Mouse (Mus musculus): ENCODE data around the gene Zfp526. TPM values are rescaled to one million over a fixed set of nuclear protein-coding genes. Genes with fewer than 3 reads are reported as not detected.

Gene Zfp526
- total RNA-seq (2015) = 7.2 and 7.6 TPM in 2 replicates
- total RNA-seq (2017) = 7.5 and 7.6 TPM in 2 replicates

- ATAC-seq (replicated peaks; ENCODE audit: poor library complexity) = peak; percentile 61
Observed at GRCm38 (mm10) chr7:25221102-25221883, at the start of gene Zfp526. TSS of gene Zfp526 (plus strand) at chr7:25221425.

- no peak for ATAC-seq (replicated peaks; ENCODE audit: poor library complexity)
Observed at GRCm38 (mm10) chr7:25172669-25173068, 48.6 kb upstream of the Zfp526 start.

GRCm38 (mm10) chr7:25174343-25174742 lies 46.9 kb upstream of the Zfp526 start:
- ATAC-seq (replicated peaks; ENCODE audit: poor library complexity) = no peak

DNA sequence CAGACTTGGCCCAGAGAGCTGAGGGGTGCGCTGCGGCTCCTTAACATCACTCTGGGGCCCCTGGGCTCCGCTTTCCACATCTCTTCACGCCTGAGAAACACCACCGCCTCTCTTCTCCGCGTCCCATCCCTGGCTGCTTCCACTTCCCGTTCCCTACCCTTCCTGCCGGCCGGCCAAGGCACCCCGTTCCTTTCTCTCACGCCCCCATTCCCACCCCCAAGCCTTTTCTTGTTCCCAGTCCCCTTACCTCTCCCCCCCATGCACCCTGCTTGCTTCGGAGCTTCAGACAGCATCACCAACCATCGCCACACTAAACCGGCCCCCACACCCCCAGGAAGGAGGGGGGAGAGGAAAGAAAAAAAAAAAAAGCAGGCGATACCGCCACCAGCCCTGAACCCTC lies 42.9 kb upstream of the Zfp526 start:
- ATAC-seq (replicated peaks; ENCODE audit: poor library complexity) = no peak

DNA sequence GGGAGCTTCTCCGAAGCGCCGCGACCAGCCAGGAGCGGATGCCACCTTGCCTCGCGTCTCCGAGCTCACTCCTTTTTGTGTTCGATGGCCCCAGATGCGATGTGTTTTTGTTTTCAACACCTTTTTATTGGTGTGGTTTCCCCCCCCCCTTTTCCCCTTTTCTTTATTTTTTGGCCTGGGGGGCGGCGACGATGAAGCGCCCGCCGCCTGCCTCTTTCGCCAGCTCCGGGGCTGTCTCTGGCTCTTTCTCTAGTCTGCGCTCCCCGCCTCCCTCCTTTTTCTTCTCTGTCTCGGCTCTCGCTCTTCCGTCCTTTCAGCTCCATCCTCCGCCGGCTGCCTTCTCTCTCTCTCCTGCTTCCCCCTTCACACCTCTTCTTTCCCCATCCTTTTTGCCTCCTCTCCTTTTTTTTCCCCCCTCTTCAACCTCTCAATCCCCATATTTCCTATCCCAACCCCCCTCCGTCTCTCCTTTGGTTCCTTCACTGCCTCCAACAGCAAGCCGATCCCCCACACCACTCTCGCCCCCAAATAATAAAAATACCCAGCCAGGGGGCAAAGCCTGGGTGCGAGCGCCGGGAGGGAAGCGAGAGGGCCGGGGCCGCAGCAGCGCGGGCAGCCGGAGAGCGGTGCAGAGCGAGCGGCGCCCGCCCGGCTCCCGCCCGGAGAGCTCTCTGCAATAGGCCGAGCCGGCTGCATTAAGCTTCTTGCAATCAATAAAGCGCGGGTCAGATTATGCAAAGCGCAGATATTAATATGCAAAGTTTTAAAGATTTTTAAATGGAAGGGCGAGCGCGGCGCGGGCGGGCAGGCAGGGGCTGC lies 42.2 kb upstream of the Zfp526 start:
- ATAC-seq (replicated peaks; ENCODE audit: poor library complexity) = 0 out of 2 replicates have a peak, but pooled peaks have one; percentile 2

DNA sequence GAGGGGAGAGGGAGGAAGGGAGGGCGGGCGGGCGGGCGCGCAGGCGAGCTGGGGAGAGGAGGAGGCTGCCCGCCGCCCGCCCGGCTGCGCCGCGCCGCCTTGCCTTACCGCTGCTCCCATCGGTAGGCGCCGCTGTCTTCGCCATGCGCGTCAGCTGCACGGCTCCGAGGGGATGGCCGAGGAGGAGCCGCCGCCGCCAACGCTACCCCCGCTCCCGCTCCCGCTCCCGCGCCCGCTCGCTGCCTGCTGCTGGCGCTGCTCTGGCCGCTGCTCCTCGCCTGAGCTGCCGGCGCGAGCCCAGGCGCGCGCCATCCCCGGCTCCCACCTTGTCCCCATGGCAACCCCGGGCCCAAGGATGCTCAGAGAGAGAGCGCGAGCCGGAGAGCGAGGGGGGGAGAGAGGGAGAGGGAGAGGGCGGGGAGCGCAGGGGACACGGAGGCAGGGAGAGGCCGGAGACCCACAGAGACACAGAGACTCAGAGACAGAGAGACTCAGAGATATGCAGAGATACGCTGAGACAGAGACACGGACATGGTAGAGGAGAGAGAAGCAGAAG lies 41.5 kb upstream of the Zfp526 start, which contains the start of gene Pou2f2:
Gene Pou2f2 (minus strand): TSS at position 121 of the 556 bp plus-strand sequence.
- ATAC-seq (replicated peaks; ENCODE audit: poor library complexity) = peak; percentile 70

GRCm38 (mm10) chr7:25180512-25180911 lies 40.7 kb upstream of the Zfp526 start:
- ATAC-seq (replicated peaks; ENCODE audit: poor library complexity) = no peak

DNA sequence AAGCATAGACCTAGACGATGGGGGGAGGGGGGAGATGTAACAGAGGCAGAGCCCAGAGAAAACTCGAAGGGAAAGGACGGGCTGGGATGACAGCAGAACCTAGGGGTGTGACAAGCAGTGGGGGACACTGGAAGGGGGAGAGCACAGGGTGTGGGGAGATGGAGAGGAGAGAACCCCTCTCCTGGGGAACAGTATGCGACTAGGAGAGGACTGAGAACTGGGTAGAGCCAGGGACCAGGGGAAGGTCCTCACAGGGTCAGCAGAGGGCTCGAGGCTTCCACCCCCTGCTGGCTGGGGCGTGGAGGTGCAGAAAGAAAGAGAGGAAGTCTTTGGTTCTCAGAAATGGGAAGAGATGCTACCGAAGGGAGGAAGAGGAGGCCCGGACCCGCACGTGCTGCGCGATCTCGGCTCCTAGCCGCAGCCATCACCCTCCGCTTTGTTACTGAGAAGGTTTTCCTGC lies 39.9 kb upstream of the Zfp526 start:
- ATAC-seq (replicated peaks; ENCODE audit: poor library complexity) = peak; percentile 91

- ATAC-seq (replicated peaks; ENCODE audit: poor library complexity) = peak; percentile 12
Observed at GRCm38 (mm10) chr7:25181814-25182213, 39.4 kb upstream of the Zfp526 start.

DNA sequence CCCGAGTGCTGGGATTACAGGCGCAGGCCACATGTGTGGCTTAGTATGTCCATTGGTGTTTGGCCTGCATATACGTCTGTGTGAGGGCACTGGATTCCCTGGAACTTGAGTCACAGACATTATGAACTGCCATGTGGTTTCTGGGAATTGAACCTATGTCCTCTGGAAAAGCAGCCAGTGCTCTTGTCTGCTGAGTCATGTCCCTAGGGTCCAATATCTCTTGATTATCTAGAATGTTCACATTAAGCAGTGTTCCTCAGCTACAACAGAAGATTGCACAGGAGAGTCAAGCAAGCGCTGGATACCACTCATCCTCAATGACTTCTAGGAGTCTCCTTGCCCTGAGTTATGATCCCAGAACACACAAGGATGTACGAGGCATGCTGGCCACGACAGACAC lies 37.1 kb upstream of the Zfp526 start:
- no peak for ATAC-seq (replicated peaks; ENCODE audit: poor library complexity)

DNA sequence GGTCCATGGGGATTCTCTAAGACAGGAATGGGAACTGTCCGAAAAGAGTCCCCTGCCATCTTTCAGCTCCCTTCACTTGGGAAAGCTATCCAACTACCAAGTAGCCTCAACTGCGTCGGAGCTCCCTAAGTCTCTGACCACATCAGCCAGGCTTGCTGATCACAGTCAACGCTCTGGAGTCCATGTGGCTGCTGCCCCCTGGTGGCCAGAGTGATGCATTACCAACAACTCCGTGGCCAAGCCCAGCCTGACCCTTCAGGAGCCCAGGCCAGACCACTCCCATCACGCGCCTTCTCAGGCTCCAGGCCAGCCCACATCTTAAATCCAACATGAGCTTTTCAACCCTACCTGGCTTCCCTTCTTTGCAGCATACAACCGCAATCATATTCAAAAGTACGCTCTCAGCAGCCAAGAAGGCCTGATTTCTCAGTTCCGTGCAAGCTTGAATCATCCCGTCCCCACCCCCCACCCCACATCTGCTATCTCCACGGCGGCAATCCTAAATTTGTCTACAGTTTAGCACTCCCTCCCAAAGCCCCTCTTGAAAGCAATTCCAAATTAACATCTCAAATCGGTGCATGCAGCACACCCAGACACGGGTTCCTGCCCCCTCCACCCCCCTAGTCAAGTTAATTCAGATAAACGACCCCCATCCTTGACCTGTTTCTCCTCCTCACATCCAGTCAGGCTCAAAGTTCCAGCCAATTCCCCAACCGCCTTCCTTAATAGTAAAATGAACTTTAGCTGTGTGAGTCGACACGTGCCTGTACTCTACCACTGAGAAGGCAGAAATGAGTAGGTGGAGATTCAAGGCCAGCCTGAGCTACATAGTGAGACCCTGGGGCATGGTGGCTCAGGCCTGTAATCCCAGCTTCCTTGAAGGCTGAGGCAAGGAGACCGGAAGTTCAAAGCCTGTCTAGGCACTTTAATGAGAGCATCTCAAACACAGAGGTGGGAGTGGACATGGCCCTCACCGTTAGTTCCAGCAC lies 33.3 kb upstream of the Zfp526 start:
- peak; percentile 100 for ATAC-seq (replicated peaks; ENCODE audit: poor library complexity)

DNA sequence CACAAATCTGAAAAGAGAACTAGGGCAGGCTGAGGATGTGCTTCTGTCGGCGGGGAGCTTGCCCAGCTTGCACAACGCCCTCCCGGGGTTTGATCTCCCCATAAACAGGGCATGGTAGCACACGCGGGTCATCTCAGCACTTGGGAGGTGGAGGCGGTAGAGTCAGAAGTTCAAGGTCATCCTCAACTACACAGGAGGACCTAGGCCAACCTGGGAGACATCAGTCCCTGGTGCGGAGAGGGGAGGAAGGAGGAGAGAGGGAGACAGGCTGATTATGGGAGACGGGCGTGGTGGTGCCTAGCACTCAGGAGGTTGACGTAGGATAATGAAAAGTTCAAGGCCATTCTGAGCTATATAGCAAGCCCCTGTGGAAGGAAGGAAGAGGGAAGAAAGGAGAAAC lies 30.4 kb upstream of the Zfp526 start:
- ATAC-seq (replicated peaks; ENCODE audit: poor library complexity) = no peak

DNA sequence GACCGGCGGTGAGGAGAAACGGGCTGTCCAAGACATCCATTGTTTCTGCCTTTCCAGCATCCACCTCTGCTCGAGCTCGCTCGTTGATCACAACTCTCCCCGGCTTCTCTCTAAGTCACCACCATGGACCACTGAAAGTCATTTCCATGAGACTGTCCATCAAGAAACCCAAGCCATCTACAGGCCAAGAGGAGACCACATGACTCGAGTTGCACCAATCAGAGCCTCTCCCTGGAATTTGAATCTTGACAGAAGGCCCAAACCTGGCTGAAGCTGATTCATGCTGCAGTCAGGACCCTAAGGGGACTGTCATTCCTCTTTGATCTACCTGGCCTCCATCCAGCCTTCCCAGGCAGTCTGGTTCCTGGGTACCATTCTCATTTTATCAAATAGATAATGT lies 29.1 kb upstream of the Zfp526 start:
- ATAC-seq (replicated peaks; ENCODE audit: poor library complexity) = no peak

GRCm38 (mm10) chr7:25195148-25195547 lies 26.1 kb upstream of the Zfp526 start:
- ATAC-seq (replicated peaks; ENCODE audit: poor library complexity) = peak; percentile 47; the same call in 1 of the 2 replicates

DNA sequence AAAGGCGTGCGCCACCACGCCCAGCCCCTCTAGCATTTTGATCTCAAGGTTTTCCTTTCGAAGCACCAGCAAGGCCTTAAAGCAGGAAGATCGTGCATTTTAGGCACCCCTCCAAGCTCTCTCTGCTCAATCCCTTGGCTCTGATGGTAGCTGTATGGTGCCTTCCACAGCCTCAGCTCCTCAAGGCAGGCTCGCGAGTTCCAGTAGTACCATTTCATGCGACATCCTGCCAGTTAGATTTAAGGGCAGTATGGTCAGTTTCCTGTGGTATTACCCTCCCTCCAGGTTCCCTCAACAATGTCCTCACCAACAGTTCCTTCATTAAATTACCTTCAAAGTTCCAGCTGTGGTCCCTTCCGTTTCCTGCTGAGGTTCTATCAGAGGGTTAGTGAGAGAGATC lies 25.1 kb upstream of the Zfp526 start:
- peak; percentile 47 for ATAC-seq (replicated peaks; ENCODE audit: poor library complexity)

- ATAC-seq (replicated peaks; ENCODE audit: poor library complexity) = no peak
Observed at GRCm38 (mm10) chr7:25197384-25198018, 23.7 kb upstream of the Zfp526 start.

DNA sequence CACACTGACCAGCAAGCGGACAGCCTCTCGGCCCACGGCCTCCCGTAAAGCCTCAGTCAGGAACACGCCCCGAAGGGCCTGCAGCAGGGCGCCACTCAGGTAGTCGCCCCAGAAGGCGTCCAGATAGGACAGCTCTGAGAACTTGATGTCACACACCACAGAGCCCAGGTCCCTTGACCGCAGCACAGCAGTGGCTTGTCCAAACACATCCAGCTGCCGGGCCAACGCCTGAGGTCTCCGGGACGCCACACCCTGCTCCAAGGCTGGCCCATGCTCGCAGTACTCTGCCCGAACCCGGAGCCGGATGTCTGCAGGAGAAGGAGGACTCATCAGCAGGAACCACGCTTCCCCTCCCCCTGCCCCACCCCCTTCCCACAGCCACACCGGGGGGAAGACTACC lies 17.6 kb upstream of the Zfp526 start:
- ATAC-seq (replicated peaks; ENCODE audit: poor library complexity) = no peak

DNA sequence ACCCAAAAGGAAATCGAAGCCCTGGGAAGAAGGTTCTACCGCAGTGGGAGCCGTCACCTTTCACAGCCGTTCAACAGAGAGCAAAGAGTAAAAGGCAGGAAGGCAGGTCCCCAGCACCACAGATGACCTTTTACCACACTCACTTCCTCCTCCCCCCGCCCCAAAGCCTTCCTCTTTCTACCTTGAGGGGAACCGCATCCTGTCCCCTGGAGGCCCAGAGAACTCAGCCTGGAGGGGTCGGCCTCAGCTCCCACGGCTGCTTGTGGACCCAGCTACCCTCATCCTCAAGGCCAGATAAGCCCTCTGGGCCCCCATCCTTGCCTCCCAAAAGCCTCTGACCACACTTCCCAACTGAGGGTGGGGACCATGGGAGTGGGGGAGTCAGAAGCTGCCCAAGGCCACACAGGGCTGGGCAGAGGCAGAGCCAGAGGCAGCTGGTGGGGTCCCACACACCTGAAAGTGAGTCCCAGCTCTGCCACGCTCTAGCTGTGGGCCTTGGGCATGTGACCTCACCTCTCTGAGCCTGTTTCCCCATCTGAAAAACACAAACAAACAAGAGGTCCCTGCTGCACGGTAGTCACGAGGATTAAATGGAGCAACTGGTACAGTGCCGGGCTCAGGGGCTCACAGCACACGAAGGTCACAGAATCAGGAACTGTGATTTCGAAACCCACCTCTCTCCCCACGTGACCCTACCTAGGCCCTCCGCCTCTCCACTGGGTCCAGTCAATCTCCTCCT lies 15.7 kb upstream of the Zfp526 start:
- peak; percentile 72 for ATAC-seq (replicated peaks; ENCODE audit: poor library complexity)

Data from megakaryocyte progenitor cell, adult 5-6 weeks (primary cell).